Mouse (Mus musculus): Measurements from ENCODE around the gene Lmtk3. TPM values are rescaled to one million over a fixed set of nuclear protein-coding genes. Genes with fewer than 3 reads are reported as not detected.

Gene Lmtk3
- total RNA-seq, 2 experiments from 2014 or later: not detected

GRCm38 (mm10) chr7:45784524-45785372 is 1.2 kb downstream of the Lmtk3 start, which contains the start of gene Sult2b1:
Gene Sult2b1, minus strand, starts transcription at chr7:45784669.
- no peak for DNase-seq

- DNase-seq: no peak
Measured at GRCm38 (mm10) chr7:45785388-45786135, 2.0 kb downstream of the Lmtk3 start.

GRCm38 (mm10) chr7:45786136-45786578 is 2.6 kb downstream of the Lmtk3 start:
- no peak for DNase-seq

- DNase-seq: no peak
Measured at GRCm38 (mm10) chr7:45786661-45787413, 3.3 kb downstream of the Lmtk3 start.

- DNase-seq: no peak
Measured at GRCm38 (mm10) chr7:45787642-45788041, 4.1 kb downstream of the Lmtk3 start.

- DNase-seq: no peak
Measured at GRCm38 (mm10) chr7:45790721-45791120, 7.2 kb downstream of the Lmtk3 start.

GRCm38 (mm10) chr7:45791756-45792490 is 8.4 kb downstream of the Lmtk3 start:
- no peak for DNase-seq

GRCm38 (mm10) chr7:45793240-45793639 is 9.7 kb downstream of the Lmtk3 start:
- no peak for DNase-seq

- DNase-seq: no peak
Measured at GRCm38 (mm10) chr7:45793969-45794585, 10.5 kb downstream of the Lmtk3 start.

GRCm38 (mm10) chr7:45794971-45795370 is 11.4 kb downstream of the Lmtk3 start:
- no peak for DNase-seq

- DNase-seq: no peak
Measured at GRCm38 (mm10) chr7:45796950-45797349, 13.4 kb downstream of the Lmtk3 start.

- no peak for DNase-seq
Measured at GRCm38 (mm10) chr7:45797661-45798510, 14.3 kb downstream of the Lmtk3 start.

GRCm38 (mm10) chr7:45798511-45798836 is 14.9 kb downstream of the Lmtk3 start:
- no peak for DNase-seq

GRCm38 (mm10) chr7:45798931-45799330 is 15.4 kb downstream of the Lmtk3 start:
- DNase-seq: no peak

GRCm38 (mm10) chr7:45800001-45800400 is 16.5 kb downstream of the Lmtk3 start:
- DNase-seq: no peak

GRCm38 (mm10) chr7:45800546-45801204 is 17.1 kb downstream of the Lmtk3 start:
- peak; percentile 29 to 33 for DNase-seq

GRCm38 (mm10) chr7:45801348-45801747 is 17.8 kb downstream of the Lmtk3 start:
- DNase-seq: peak; percentile 90 to 94

- no peak for DNase-seq
Measured at GRCm38 (mm10) chr7:45802551-45802950, 19.0 kb downstream of the Lmtk3 start.

GRCm38 (mm10) chr7:45805941-45806340 is 22.4 kb downstream of the Lmtk3 start:
- no peak for DNase-seq

- DNase-seq: no peak
Measured at GRCm38 (mm10) chr7:45808471-45808870, 24.9 kb downstream of the Lmtk3 start.

Measured in heart, adult 18-20 months (tissue).